Mouse (Mus musculus) small intestine, adult 2 months (tissue): ENCODE results near the gene Rps16.

Experiments used
- CTCF ChIP-seq: fragments of 200-500 bp; IDR thresholded peaks from 2 replicates; pipeline ENCODE4 v1.5.1; 2012; ENCODE audit warnings: low read depth, mild to moderate bottlenecking, control low read depth, inconsistent platforms, low read length, moderate library complexity, mixed read lengths; ENCODE audit not compliant: insufficient replicate concordance, insufficient read length; ENCODE audit errors: extremely low read depth
- POLR2A ChIP-seq: fragments of 200-500 bp; IDR thresholded peaks from 2 replicates; pipeline ENCODE4 v1.6.1; 2012; ENCODE audit warnings: low read depth, mild to moderate bottlenecking, control low read depth, inconsistent platforms, low read length, moderate library complexity

- TF ChIP-seq POLR2A (no peak), CTCF (no peak)
Measured at GRCm38 (mm10) chr7:28398000-28398399, 47.5 kb downstream of the Rps16 start.
